8 mouse cellular contexts compared by ENCODE assay signal in the genomic region with DNA sequence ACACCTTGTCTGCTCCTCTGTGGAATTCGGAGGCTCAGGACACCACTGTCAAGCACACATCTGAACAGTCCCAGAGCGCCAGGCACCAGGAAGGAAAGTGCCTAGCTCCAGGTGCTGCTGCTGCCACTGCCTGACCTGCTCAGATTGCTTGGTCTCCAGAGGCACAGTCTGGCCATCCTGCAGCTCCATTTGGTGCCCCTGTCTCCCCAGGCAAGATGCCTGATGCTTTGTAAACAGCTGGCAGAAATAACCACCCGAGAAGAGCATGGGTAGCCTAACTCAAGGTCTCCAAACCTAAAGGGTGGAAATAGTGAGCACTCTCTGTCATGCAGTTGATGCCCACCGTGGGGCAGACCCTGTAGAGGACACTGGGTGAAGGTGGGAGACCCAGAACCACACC. TPM values are rescaled to one million over a fixed set of nuclear protein-coding genes. Genes with fewer than 3 reads are reported as not detected.
DNase-seq lines count a peak whose midpoint lies in the region; ATAC-seq and TF ChIP-seq lines count a peak whose summit lies in the region.

No protein-coding gene starts in this region.

- H3K27ac ChIP-seq in heart, embryonic 14.5 days (replicated peaks in 1 of 2; ENCODE audit: control insufficient read depth in 1 of 2, insufficient read depth in 1 of 2, low read depth in 2 of 2, low read length in 2 of 2), result peak overlapping the region in 1 of 2 experiments; percentile 81; a peak in 2 of 4 replicates
- H3K27ac ChIP-seq in MEL (ENCODE audit: control insufficient read depth, low read depth, low read length) (no peak overlapping the region), macrophage (peak overlapping the region; percentile 71)
- H3K27ac ChIP-seq in heart, postnatal 0 days (ENCODE audit: low read depth), result no peak overlapping the region; the same call in 1 of the 2 replicates

- no peak for TF ChIP-seq POLR2A in MEL (IDR thresholded peaks at IDR 0.05; ENCODE audit: control insufficient read depth in 1 of 2, insufficient read depth in 1 of 2, low read depth in 1 of 2, low read length in 2 of 2, poor library complexity in 1 of 2)

- no peak for TF ChIP-seq EP300 in MEL (IDR thresholded peaks at IDR 0.05; ENCODE audit: low read depth in 1 of 2, low read length in 2 of 2)
- no peak for TF ChIP-seq EP300 in heart, postnatal 0 days (IDR thresholded peaks at IDR 0.05; ENCODE audit: low read depth)

- no peak for DNase-seq in heart, postnatal 4 days
- DNase-seq in MEL (ENCODE audit: low read depth, low spot score), result no peak
- no peak for DNase-seq in heart, postnatal 0 days (ENCODE audit: low spot score)
- DNase-seq in ovary, adult 18-20 months (ENCODE audit: low spot score), result no peak
- no peak for DNase-seq in ovary, postnatal 14 days (ENCODE audit: low spot score)

- H3K9ac ChIP-seq in heart, embryonic 14.5 days (ENCODE audit: low read length), result peak overlapping the region; percentile 99
- H3K9ac ChIP-seq in MEL (ENCODE audit: control insufficient read depth, low read depth, low read length, poor library complexity, severe bottlenecking), result peak overlapping the region; percentile 90
- peak overlapping the region; percentile 93 for H3K9ac ChIP-seq in heart, postnatal 0 days (replicated peaks; ENCODE audit: low read depth, low read length)

- ATAC-seq in heart, embryonic 14.5 days (ENCODE audit: insufficient number of reproducible peaks, insufficient read depth, low FRiP score, low read depth), result no peak
- no peak for ATAC-seq in heart, postnatal 0 days (ENCODE audit: insufficient read depth, low read depth)
- ATAC-seq in frontal cortex, adult (ENCODE audit: low TSS enrichment), result no peak

- H3K79me2 ChIP-seq in MEL (ENCODE audit: control insufficient read depth, insufficient read depth, low read length, poor library complexity) (peaks cover 5% of the 10 kb centered on the region; the same call in 1 of the 2 replicates), macrophage (ENCODE audit: inconsistent target) (peaks cover 19% of the 10 kb centered on the region)

- H3K9me3 ChIP-seq in heart, embryonic 14.5 days (ENCODE audit: control insufficient read depth, low read length), result no peaks in the 10 kb centered on the region
- H3K9me3 ChIP-seq in MEL (replicated peaks; ENCODE audit: insufficient read depth, low read length), result no peaks in the 10 kb centered on the region
- H3K9me3 ChIP-seq in heart, postnatal 0 days (replicated peaks; ENCODE audit: control insufficient read depth, low read length), result no peaks in the 10 kb centered on the region

- peak overlapping the region; percentile 73 to 92 for H3K4me3 ChIP-seq in heart, embryonic 14.5 days (ENCODE audit: control insufficient read depth in 1 of 2, insufficient read depth in 1 of 2, low read depth in 1 of 2, low read length in 2 of 2)
- H3K4me3 ChIP-seq in MEL (ENCODE audit: control insufficient read depth in 1 of 2, insufficient read depth in 1 of 2, low read depth in 2 of 2, low read length in 2 of 2) (peak overlapping the region; percentile 86 to 89), macrophage (ENCODE audit: inconsistent target) (peak overlapping the region; percentile 96)
- H3K4me3 ChIP-seq in heart, postnatal 0 days (ENCODE audit: low read depth, low read length), result peak overlapping the region; percentile 90

- H3K4me2 ChIP-seq in heart, embryonic 14.5 days (ENCODE audit: low read length), result peak overlapping the region; percentile 98
- peak overlapping the region; percentile 81 for H3K4me2 ChIP-seq in heart, postnatal 0 days (ENCODE audit: low read depth, low read length)

- H3K4me1 ChIP-seq in heart, embryonic 14.5 days (ENCODE audit: control insufficient read depth in 2 of 2, insufficient read depth in 2 of 2, low read length in 2 of 2), result peaks cover 25 to 43% of the 10 kb centered on the region in 2 experiments
- peaks cover 0 to 19% of the 10 kb centered on the region in 2 experiments; a peak in 3 of 4 replicates for H3K4me1 ChIP-seq in MEL (ENCODE audit: control insufficient read depth in 1 of 2, insufficient read depth in 2 of 2, low read length in 2 of 2)
- H3K4me1 ChIP-seq in heart, postnatal 0 days (ENCODE audit: control insufficient read depth, insufficient read depth), result peaks cover 26% of the 10 kb centered on the region

- TF ChIP-seq RAD21 in MEL (IDR thresholded peaks at IDR 0.05; ENCODE audit: low read depth, low read length), result no peak

- 12% methylated on average over 4 of the region's 4 CpGs for WGBS in heart, embryonic 14.5 days
- WGBS in heart, postnatal 0 days, result 15% methylated on average over 4 of the region's 4 CpGs
- 7% methylated on average over 4 of the region's 4 CpGs for WGBS in macrophage (ENCODE audit: missing documents)

- peaks cover 37% of the 10 kb centered on the region for H3K36me3 ChIP-seq in heart, embryonic 14.5 days (ENCODE audit: control insufficient read depth, insufficient read depth, low read length)
- H3K36me3 ChIP-seq in MEL (ENCODE audit: control insufficient read depth in 1 of 2, insufficient read depth in 2 of 2, low read length in 2 of 2) (no peaks in the 10 kb centered on the region), macrophage (ENCODE audit: inconsistent target) (peaks cover 31% of the 10 kb centered on the region)
- H3K36me3 ChIP-seq in heart, postnatal 0 days (replicated peaks; ENCODE audit: control insufficient read depth, insufficient read depth, low read length), result peaks cover 26% of the 10 kb centered on the region

- TF ChIP-seq CTCF in MEL (IDR thresholded peaks at IDR 0.05 in 2 of 3, conservative IDR thresholded peaks at IDR 0.05 in 1 of 3; ENCODE audit: control insufficient read depth in 1 of 3, insufficient read depth in 1 of 3, low read depth in 2 of 3, low read length in 3 of 3, poor library complexity in 1 of 3, severe bottlenecking in 1 of 3), result no peak
- TF ChIP-seq CTCF in heart, postnatal 0 days (IDR thresholded peaks at IDR 0.05; ENCODE audit: low read depth), result no peak

- H3K27me3 ChIP-seq in heart, embryonic 14.5 days (ENCODE audit: control insufficient read depth, insufficient read depth, low read length), result no peaks in the 10 kb centered on the region
- no peaks in the 10 kb centered on the region for H3K27me3 ChIP-seq in MEL (ENCODE audit: control insufficient read depth in 1 of 2, insufficient read depth in 2 of 2, low read length in 2 of 2)
- no peaks in the 10 kb centered on the region for H3K27me3 ChIP-seq in heart, postnatal 0 days (ENCODE audit: control insufficient read depth, insufficient read depth, low read length)

TF ChIP-seq in MEL, 35 proteins besides CTCF, POLR2A, EP300 and RAD21:
- TF ChIP-seq MAFK (IDR thresholded peaks at IDR 0.05; ENCODE audit: borderline replicate concordance, low read depth, low read length), result no peak
- no peak for TF ChIP-seq E2F4 (IDR thresholded peaks at IDR 0.05; ENCODE audit: borderline replicate concordance, low read depth, low read length)
- TF ChIP-seq USF2 (IDR thresholded peaks at IDR 0.05; ENCODE audit: borderline replicate concordance in 1 of 2, insufficient read depth in 1 of 2, low read depth in 1 of 2, low read length in 2 of 2), result no peak
- no peak for TF ChIP-seq CHD2 (IDR thresholded peaks at IDR 0.05; ENCODE audit: low read length)
- TF ChIP-seq RCOR1 (IDR thresholded peaks at IDR 0.05; ENCODE audit: low read depth, low read length), result no peak
- no peak for TF ChIP-seq TCF12 (IDR thresholded peaks at IDR 0.05; ENCODE audit: low read depth, low read length)
- TF ChIP-seq SMC3 (IDR thresholded peaks at IDR 0.05; ENCODE audit: low read depth, low read length), result no peak

RNA-seq across cellular contexts. Expression of gene Chmp6, which starts 1.1 kb away (rescaled TPM):
- polyA plus RNA-seq in heart, embryonic 14.5 days (2014; fragmentation: Nextera tagmentation; extraction: Ambion mirVana), result 62.4 and 65.4 TPM in 2 replicates
- 10 to 100 TPM; 42.4 to 43.3 TPM for total RNA-seq in heart, postnatal 4 days (2021)
- 73.8 and 76.7 TPM in 2 replicates for total RNA-seq in MEL (2012; rRNA removed)
- polyA plus RNA-seq in MEL (2012; ENCODE audit: insufficient read depth in 1 of 2, insufficient read length in 2 of 2, low read depth in 1 of 2, low replicate concordance in 2 of 2, missing spikeins in 1 of 2) (10 to 100 TPM in 1 of 2 experiments, not detected in 1; 58.3 TPM), macrophage (2018) (37.7 to 52.9 TPM (median 41.3 TPM) in 3 replicates)
- total RNA-seq in heart, postnatal 0 days (2014; rRNA removed; ENCODE audit: low replicate concordance), result 57.7 and 66.6 TPM in 2 replicates
- 60.1 and 65.2 TPM in 2 replicates for polyA plus RNA-seq in heart, postnatal 0 days (2015; fragmentation: Nextera tagmentation; extraction: Ambion mirVana)
- 10 to 100 TPM in 23 of 26 experiments, 1 to 10 TPM in 3; 8.6 to 56.3 (median 27.9) TPM for total RNA-seq in macrophage (2018; cell fraction: chromatin; rRNA removed)
- 10 to 100 TPM; 21.2 to 43.4 (median 35.7) TPM for total RNA-seq in macrophage (2018; cell fraction: cytosol; rRNA removed)
- 10 to 100 TPM in 25 of 26 experiments, 1 to 10 TPM in 1; 9.8 to 37.0 (median 20.1) TPM for total RNA-seq in macrophage (2018; cell fraction: nucleus; rRNA removed)

RNA-seq across cellular contexts. Expression of gene Baiap2, which starts 28.2 kb away (rescaled TPM):
- polyA plus RNA-seq in heart, embryonic 14.5 days (2014; fragmentation: Nextera tagmentation; extraction: Ambion mirVana), result 11.0 and 13.2 TPM in 2 replicates
- 1 to 10 TPM; 8.0 to 8.3 TPM for total RNA-seq in heart, postnatal 4 days (2021)
- 31.3 and 32.8 TPM in 2 replicates for total RNA-seq in MEL (2012; rRNA removed)
- polyA plus RNA-seq in MEL (2012; ENCODE audit: insufficient read depth in 1 of 2, insufficient read length in 2 of 2, low read depth in 1 of 2, low replicate concordance in 2 of 2, missing spikeins in 1 of 2) (10 to 100 TPM in 1 of 2 experiments, not detected in 1; 27.5 TPM), macrophage (2018) (19.9 to 24.7 TPM (median 20.6 TPM) in 3 replicates)
- 16.1 and 22.0 TPM in 2 replicates for total RNA-seq in heart, postnatal 0 days (2014; rRNA removed; ENCODE audit: low replicate concordance)
- 7.8 and 8.2 TPM in 2 replicates for polyA plus RNA-seq in heart, postnatal 0 days (2015; fragmentation: Nextera tagmentation; extraction: Ambion mirVana)
- total RNA-seq in macrophage (2018; cell fraction: chromatin; rRNA removed), result 100 to 1,000 TPM in 11 of 26 experiments, 10 to 100 TPM in 15; 20.7 to 218 (median 76.3) TPM
- total RNA-seq in macrophage (2018; cell fraction: cytosol; rRNA removed), result 10 to 100 TPM in 25 of 26 experiments, 1 to 10 TPM in 1; 9.0 to 31.7 (median 19.1) TPM
- total RNA-seq in macrophage (2018; cell fraction: nucleus; rRNA removed), result 10 to 100 TPM in 25 of 26 experiments, 1 to 10 TPM in 1; 9.3 to 73.5 (median 28.3) TPM
